Mouse (Mus musculus): Measurements from ENCODE around the gene Aanat. TPM values are rescaled to one million over a fixed set of nuclear protein-coding genes. Genes with fewer than 3 reads are reported as not detected.

Aanat gene
- total and polyA plus RNA-seq, 3 experiments = not detected

GRCm38 (mm10) chr11:116574486-116574885 is 11.7 kb upstream of the Aanat start:
- H3K4me3 ChIP-seq (ENCODE audit: control insufficient read depth in 1 of 2, insufficient read depth in 1 of 2, low read depth in 2 of 2, low read length in 2 of 2) = no peak overlapping the region
- no peaks in the 10 kb centered on the region for H3K27me3 ChIP-seq (ENCODE audit: control insufficient read depth in 1 of 2, insufficient read depth in 2 of 2, low read length in 2 of 2)
- DNase-seq (ENCODE audit: low read depth, low spot score) = no peak
- H3K9me3 ChIP-seq (replicated peaks; ENCODE audit: insufficient read depth, low read length) = no peaks in the 10 kb centered on the region
- TF ChIP-seq NRF1 (IDR thresholded peaks at IDR 0.05; ENCODE audit: insufficient read depth, low read depth, low read length, poor library complexity, severe bottlenecking) (no peak), JUND (IDR thresholded peaks at IDR 0.05; ENCODE audit: low read depth, low read length) (no peak), EP300 (IDR thresholded peaks at IDR 0.05; ENCODE audit: low read depth in 1 of 2, low read length in 2 of 2) (no peak), GATA1 (IDR thresholded peaks at IDR 0.05; ENCODE audit: low read depth, low read length) (no peak), ZNF384 (IDR thresholded peaks at IDR 0.05; ENCODE audit: low read depth, low read length) (no peak), CHD1 (IDR thresholded peaks at IDR 0.05; ENCODE audit: low read depth, low read length) (no peak), POLR2AphosphoS2 (IDR thresholded peaks at IDR 0.05; ENCODE audit: low read length) (no peak), HCFC1 (IDR thresholded peaks at IDR 0.05; ENCODE audit: low read depth, low read length) (no peak), ZC3H11A (IDR thresholded peaks at IDR 0.05; ENCODE audit: low read depth, low read length) (no peak)
- H3K4me1 ChIP-seq (ENCODE audit: control insufficient read depth in 1 of 2, insufficient read depth in 2 of 2, low read length in 2 of 2) = peaks cover 18 to 46% of the 10 kb centered on the region in 2 experiments
- no peak overlapping the region for H3K27ac ChIP-seq (ENCODE audit: control insufficient read depth, low read depth, low read length)
- H3K79me2 ChIP-seq (ENCODE audit: control insufficient read depth, insufficient read depth, low read length, poor library complexity) = peaks cover 54% of the 10 kb centered on the region
- H3K36me3 ChIP-seq (ENCODE audit: control insufficient read depth in 1 of 2, insufficient read depth in 2 of 2, low read length in 2 of 2) = peaks cover 0 to 31% of the 10 kb centered on the region in 2 experiments; a peak in 2 of 4 replicates
- no peak overlapping the region for H3K9ac ChIP-seq (ENCODE audit: control insufficient read depth, low read depth, low read length, poor library complexity, severe bottlenecking)

GRCm38 (mm10) chr11:116574982-116575381 is 11.2 kb upstream of the Aanat start:
- H3K4me1 ChIP-seq (ENCODE audit: control insufficient read depth in 1 of 2, insufficient read depth in 2 of 2, low read length in 2 of 2) = peaks cover 18 to 51% of the 10 kb centered on the region in 2 experiments
- no peaks in the 10 kb centered on the region for H3K9me3 ChIP-seq (replicated peaks; ENCODE audit: insufficient read depth, low read length)
- H3K27ac ChIP-seq (ENCODE audit: control insufficient read depth, low read depth, low read length) = no peak overlapping the region
- peaks cover 0 to 34% of the 10 kb centered on the region in 2 experiments; a peak in 2 of 4 replicates for H3K36me3 ChIP-seq (ENCODE audit: control insufficient read depth in 1 of 2, insufficient read depth in 2 of 2, low read length in 2 of 2)
- no peak for TF ChIP-seq CHD1 (IDR thresholded peaks at IDR 0.05; ENCODE audit: low read depth, low read length)
- TF ChIP-seq MAZ (IDR thresholded peaks at IDR 0.05; ENCODE audit: low read depth, low read length) = no peak
- no peak for TF ChIP-seq POLR2AphosphoS2 (IDR thresholded peaks at IDR 0.05; ENCODE audit: low read length)
- no peak for TF ChIP-seq RCOR1 (IDR thresholded peaks at IDR 0.05; ENCODE audit: low read depth, low read length)
- TF ChIP-seq BHLHE40 (IDR thresholded peaks at IDR 0.05; ENCODE audit: borderline replicate concordance, low read depth, low read length) = no peak
- TF ChIP-seq ZKSCAN1 (IDR thresholded peaks at IDR 0.05; ENCODE audit: low read depth, low read length) = no peak
- H3K4me3 ChIP-seq (ENCODE audit: control insufficient read depth in 1 of 2, insufficient read depth in 1 of 2, low read depth in 2 of 2, low read length in 2 of 2) = no peak overlapping the region
- DNase-seq (ENCODE audit: low read depth, low spot score) = no peak
- peaks cover 53% of the 10 kb centered on the region for H3K79me2 ChIP-seq (ENCODE audit: control insufficient read depth, insufficient read depth, low read length, poor library complexity)
- H3K9ac ChIP-seq (ENCODE audit: control insufficient read depth, low read depth, low read length, poor library complexity, severe bottlenecking) = no peak overlapping the region
- no peaks in the 10 kb centered on the region for H3K27me3 ChIP-seq (ENCODE audit: control insufficient read depth in 1 of 2, insufficient read depth in 2 of 2, low read length in 2 of 2)

- Histone ChIP-seq H3K4me3 (ENCODE audit: control insufficient read depth in 1 of 2, insufficient read depth in 1 of 2, low read depth in 2 of 2, low read length in 2 of 2) (no peak overlapping the region), H3K9ac (ENCODE audit: control insufficient read depth, low read depth, low read length, poor library complexity, severe bottlenecking) (no peak overlapping the region), H3K79me2 (ENCODE audit: control insufficient read depth, insufficient read depth, low read length, poor library complexity) (peaks cover 53% of the 10 kb centered on the region), H3K4me1 (ENCODE audit: control insufficient read depth in 1 of 2, insufficient read depth in 2 of 2, low read length in 2 of 2) (peaks cover 18 to 55% of the 10 kb centered on the region in 2 experiments), H3K27me3 (ENCODE audit: control insufficient read depth in 1 of 2, insufficient read depth in 2 of 2, low read length in 2 of 2) (no peaks in the 10 kb centered on the region), H3K27ac (ENCODE audit: control insufficient read depth, low read depth, low read length) (no peak overlapping the region), H3K36me3 (ENCODE audit: control insufficient read depth in 1 of 2, insufficient read depth in 2 of 2, low read length in 2 of 2) (peaks cover 0 to 36% of the 10 kb centered on the region in 2 experiments; a peak in 2 of 4 replicates), H3K9me3 (replicated peaks; ENCODE audit: insufficient read depth, low read length) (no peaks in the 10 kb centered on the region)
- no peak for DNase-seq (ENCODE audit: low read depth, low spot score)
- no peak for TF ChIP-seq TAL1 (IDR thresholded peaks at IDR 0.05; ENCODE audit: low read length)
- no peak for TF ChIP-seq ZMIZ1 (IDR thresholded peaks at IDR 0.05; ENCODE audit: low read depth, low read length)
- TF ChIP-seq TCF12 (IDR thresholded peaks at IDR 0.05; ENCODE audit: low read depth, low read length) = no peak
- TF ChIP-seq E2F4 (IDR thresholded peaks at IDR 0.05; ENCODE audit: borderline replicate concordance, low read depth, low read length) = no peak
- TF ChIP-seq BHLHE40 (IDR thresholded peaks at IDR 0.05; ENCODE audit: borderline replicate concordance, low read depth, low read length) = no peak
- no peak for TF ChIP-seq USF2 (IDR thresholded peaks at IDR 0.05; ENCODE audit: borderline replicate concordance in 1 of 2, insufficient read depth in 1 of 2, low read depth in 1 of 2, low read length in 2 of 2)
- TF ChIP-seq KAT2A (conservative IDR thresholded peaks at IDR 0.05; ENCODE audit: low read depth, low read length) = no peak
- no peak for TF ChIP-seq NELFE (IDR thresholded peaks at IDR 0.05; ENCODE audit: low read depth, low read length)
Observed at GRCm38 (mm10) chr11:116575396-116575795, 10.8 kb upstream of the Aanat start.
